Comparison of ENCODE assay signal across 9 mouse cellular contexts in genomic region chrX:65734577-65734976, GRCm38 (mm10).
A peak's percentile ranks its signal among the peaks of the same experiment; 100 is the strongest.
DNase-seq lines count a peak whose midpoint lies in the region; ATAC-seq and TF ChIP-seq lines count a peak whose summit lies in the region.
"Had no signal": no experiment of that assay in that cellular context is flagged by ENCODE, and none has a peak within 500 bp of the region (broad histone marks: within the 10 kb centered on the region; RNA-seq: fewer than 3 reads in every experiment).

No protein-coding gene starts in this region.

- ATAC-seq in embryonic facial prominence, embryonic 14.5 days (ENCODE audit: low read depth): no peak
- ATAC-seq in inflammation-experienced regulatory T-cells, adult 6 months: no peak
- ATAC-seq: intestine, embryonic 16.5 days had no signal

- H3K27ac ChIP-seq in kidney, adult 2 months (ENCODE audit: insufficient read depth, low read depth, low read length): no peak overlapping the region
- H3K27ac ChIP-seq in embryonic facial prominence, embryonic 14.5 days (replicated peaks; ENCODE audit: low read depth, low read length): no peak overlapping the region

- no peaks in the 10 kb centered on the region for H3K27me3 ChIP-seq in kidney, adult 2 months (replicated peaks; ENCODE audit: control insufficient read depth, insufficient read depth, low read length)
- no peaks in the 10 kb centered on the region for H3K27me3 ChIP-seq in embryonic facial prominence, embryonic 14.5 days (replicated peaks; ENCODE audit: control insufficient read depth, insufficient read depth, low read length)

- no peaks in the 10 kb centered on the region for H3K9me3 ChIP-seq in embryonic facial prominence, embryonic 14.5 days (ENCODE audit: control insufficient read depth, low read length)

- H3K36me3 ChIP-seq in kidney, adult 2 months (ENCODE audit: control insufficient read depth, insufficient read depth, low read length): no peaks in the 10 kb centered on the region
- no peaks in the 10 kb centered on the region for H3K36me3 ChIP-seq in embryonic facial prominence, embryonic 14.5 days (ENCODE audit: control insufficient read depth, insufficient read depth, low read length)

- TF ChIP-seq POLR2A in kidney, adult 2 months (IDR thresholded peaks at IDR 0.05; ENCODE audit: low read depth, low read length): no peak

- no peak overlapping the region for H3K4me3 ChIP-seq in kidney, adult 2 months (ENCODE audit: insufficient read depth, low read depth, low read length)
- H3K4me3 ChIP-seq in embryonic facial prominence, embryonic 14.5 days (ENCODE audit: low read depth, low read length): no peak overlapping the region

- DNase-seq in kidney, adult 2 months: peak; percentile 7
- DNase-seq in kidney, postnatal 14 days: no peak
- peak; percentile 2 for DNase-seq in urinary bladder, postnatal 14 days (ENCODE audit: low spot score)
- no peak for DNase-seq in urinary bladder, postnatal 4 days (ENCODE audit: low spot score in 2 of 2)
- DNase-seq in embryonic facial prominence, embryonic 14.5 days (ENCODE audit: low spot score): peak; percentile 27
- no peak for DNase-seq in urinary bladder, adult 18-20 months (ENCODE audit: low spot score in 2 of 2)
- DNase-seq: lung, adult 18-20 months had no signal

- H3K9ac ChIP-seq in embryonic facial prominence, embryonic 14.5 days (ENCODE audit: low read depth, low read length): no peak overlapping the region

- TF ChIP-seq CTCF in kidney, adult 2 months (conservative IDR thresholded peaks at IDR 0.05; ENCODE audit: insufficient read depth, insufficient read length, low read depth, low read length): no peak

- H3K4me2 ChIP-seq in embryonic facial prominence, embryonic 14.5 days (ENCODE audit: low read depth, low read length): no peak overlapping the region

- H3K4me1 ChIP-seq in kidney, adult 2 months (ENCODE audit: control insufficient read depth, insufficient read depth, low read length): no peaks in the 10 kb centered on the region
- no peaks in the 10 kb centered on the region for H3K4me1 ChIP-seq in embryonic facial prominence, embryonic 14.5 days (ENCODE audit: control insufficient read depth, insufficient read depth, low read length)

Comparison
In these comparisons a context has a peak if more than half of its experiments do, and no peak if none do; other contexts are left out.
1. DNase-seq: peak in kidney, adult 2 months (single experiment), urinary bladder, postnatal 14 days (single experiment) and embryonic facial prominence, embryonic 14.5 days (single experiment); none in kidney, postnatal 14 days (single experiment), urinary bladder, postnatal 4 days (0 of 2) and urinary bladder, adult 18-20 months (0 of 2).